Mouse (Mus musculus) yolk sac, embryonic 10.5 days (tissue): ENCODE data around the gene Kbtbd12.

Source experiments
- DNase-seq: peaks from one replicate; pipeline ENCODE4 v3.0.0-alpha.2; 2017; ENCODE audit warnings: low spot score

Gene Kbtbd12

GRCm38 (mm10) chr6:88637611-88638301 is at the start of gene Kbtbd12:
TSS of gene Kbtbd12 (minus strand) at chr6:88637950.
- no peak for DNase-seq

GRCm38 (mm10) chr6:88683380-88684053 is 45.8 kb upstream of the Kbtbd12 start:
- DNase-seq, result no peak

DNA sequence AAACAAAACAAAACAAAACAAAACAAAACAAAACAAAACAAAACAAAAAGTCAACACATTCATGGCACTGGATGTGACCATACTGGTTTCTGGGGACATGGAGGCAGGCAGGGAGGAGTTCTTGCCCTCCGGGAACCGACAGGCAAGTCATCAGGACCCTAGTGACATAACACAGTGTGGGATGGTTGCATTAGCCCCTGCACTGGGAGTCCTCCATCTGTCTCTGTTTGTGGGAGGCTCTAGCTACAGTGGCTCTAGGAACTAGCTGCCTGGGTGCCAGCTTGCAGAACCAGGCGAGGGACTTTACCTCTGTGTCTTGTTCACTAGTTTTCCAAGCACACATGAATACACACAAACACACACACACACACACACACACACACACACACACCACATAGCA is 43.3 kb upstream of the Kbtbd12 start:
- no peak for DNase-seq

GRCm38 (mm10) chr6:88677738-88678137 is 40.0 kb upstream of the Kbtbd12 start:
- no peak for DNase-seq

- DNase-seq, result no peak
Observed at GRCm38 (mm10) chr6:88676753-88677736, 39.3 kb upstream of the Kbtbd12 start.

DNA sequence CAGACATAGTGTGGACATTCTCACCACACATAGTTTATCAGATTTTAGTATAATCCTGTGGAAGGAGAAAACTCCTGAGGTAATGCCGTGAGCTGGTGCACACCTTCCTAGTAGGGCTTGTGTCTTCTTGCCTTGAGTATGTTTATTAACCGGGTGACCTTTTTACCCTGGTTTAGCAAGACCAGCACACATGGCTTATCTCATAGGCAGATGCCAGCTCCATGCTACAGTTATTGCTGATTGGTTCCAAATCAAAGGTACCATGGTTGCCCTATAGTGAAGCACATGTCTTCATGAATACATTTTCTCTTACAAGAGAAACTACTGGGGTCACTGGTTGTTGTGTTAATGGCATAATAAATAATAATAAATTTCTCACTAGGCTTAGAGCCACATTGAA is 38.1 kb upstream of the Kbtbd12 start:
- DNase-seq, result no peak

DNA sequence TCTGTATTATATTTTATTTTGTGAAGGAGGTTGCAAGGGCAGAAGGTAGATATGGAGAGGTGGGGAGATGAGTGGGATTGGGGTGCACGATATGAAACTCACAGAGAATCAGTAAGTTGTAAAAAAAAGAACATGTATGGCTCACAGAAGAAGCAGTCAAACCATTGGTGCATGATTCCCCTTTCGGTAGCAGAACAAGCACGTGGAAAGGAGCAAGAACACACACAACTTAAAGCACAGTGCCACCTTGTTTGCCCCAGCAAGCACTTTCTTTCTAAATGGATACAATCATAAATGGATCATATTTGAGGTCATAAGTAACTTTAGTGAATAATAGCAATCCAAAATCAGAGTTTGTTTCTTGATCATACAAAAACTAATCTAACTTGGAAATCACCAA is 24.5 kb upstream of the Kbtbd12 start:
- no peak for DNase-seq

GRCm38 (mm10) chr6:88661696-88662095 is 23.9 kb upstream of the Kbtbd12 start:
- no peak for DNase-seq

DNA sequence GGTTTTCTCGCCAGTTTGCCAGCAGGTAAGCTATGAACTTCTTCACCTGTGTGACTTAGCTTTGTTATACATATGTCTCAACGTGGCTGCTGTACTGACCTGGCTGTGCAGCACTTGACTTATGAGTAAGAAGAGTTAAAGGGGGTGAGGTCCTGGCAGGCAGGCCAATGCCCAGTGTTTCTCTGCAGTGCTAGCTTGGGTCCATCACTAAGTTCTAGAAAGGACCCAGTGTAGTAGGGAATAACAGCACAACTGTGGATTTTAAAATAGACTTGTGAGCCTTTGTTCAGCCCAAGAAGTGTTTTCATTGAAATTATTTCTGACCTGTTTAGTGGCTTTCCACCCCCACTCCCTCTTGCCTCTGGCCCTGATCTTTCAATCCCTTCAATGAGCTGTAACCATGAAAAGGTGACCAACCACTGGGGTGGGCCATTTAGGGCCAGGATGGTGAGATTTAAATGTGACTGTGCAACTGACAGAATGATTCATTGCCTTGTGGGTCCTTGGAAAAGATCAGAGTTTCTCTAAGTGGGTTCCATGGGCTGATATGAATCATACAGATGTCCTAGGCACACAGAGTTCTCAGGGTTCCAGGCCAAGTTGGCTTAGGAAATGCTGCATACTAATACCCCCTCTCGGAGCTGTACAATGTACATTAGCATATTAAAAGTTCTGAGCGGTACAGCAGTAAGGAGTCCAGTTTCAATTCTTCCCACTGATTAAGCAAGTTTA is 10.0 kb upstream of the Kbtbd12 start:
- no peak for DNase-seq

- DNase-seq, result no peak
Observed at GRCm38 (mm10) chr6:88644786-88645185, 7.0 kb upstream of the Kbtbd12 start.

- DNase-seq, result no peak
Observed at GRCm38 (mm10) chr6:88641346-88641920, 3.7 kb upstream of the Kbtbd12 start.

DNA sequence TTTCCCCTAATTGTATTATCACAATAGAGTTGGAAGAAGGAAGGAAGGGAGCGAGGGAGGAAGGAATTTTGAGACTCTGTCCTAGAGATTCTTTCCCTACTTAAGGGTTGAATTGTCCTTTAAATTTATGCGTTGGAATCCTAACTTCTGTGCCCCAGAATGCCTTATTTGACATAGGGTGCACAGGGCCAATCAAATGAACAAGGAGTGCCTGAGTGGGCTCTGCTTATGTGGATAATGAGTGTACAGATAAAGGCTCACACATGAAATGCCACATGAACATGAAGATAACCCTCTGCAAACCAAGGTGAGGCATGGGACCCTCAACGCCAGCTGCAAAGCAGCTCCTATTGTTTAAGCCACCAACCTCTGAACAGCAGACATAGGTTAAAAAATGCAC is 2.6 kb upstream of the Kbtbd12 start:
- DNase-seq, result no peak

GRCm38 (mm10) chr6:88639921-88640320 is 2.2 kb upstream of the Kbtbd12 start:
- no peak for DNase-seq

GRCm38 (mm10) chr6:88639372-88639920 is 1.7 kb upstream of the Kbtbd12 start:
- DNase-seq, result no peak

- no peak for DNase-seq
Observed at GRCm38 (mm10) chr6:88638917-88639316, 1.2 kb upstream of the Kbtbd12 start.

- no peak for DNase-seq
Observed at GRCm38 (mm10) chr6:88635881-88636754, 1.6 kb downstream of the Kbtbd12 start.

DNA sequence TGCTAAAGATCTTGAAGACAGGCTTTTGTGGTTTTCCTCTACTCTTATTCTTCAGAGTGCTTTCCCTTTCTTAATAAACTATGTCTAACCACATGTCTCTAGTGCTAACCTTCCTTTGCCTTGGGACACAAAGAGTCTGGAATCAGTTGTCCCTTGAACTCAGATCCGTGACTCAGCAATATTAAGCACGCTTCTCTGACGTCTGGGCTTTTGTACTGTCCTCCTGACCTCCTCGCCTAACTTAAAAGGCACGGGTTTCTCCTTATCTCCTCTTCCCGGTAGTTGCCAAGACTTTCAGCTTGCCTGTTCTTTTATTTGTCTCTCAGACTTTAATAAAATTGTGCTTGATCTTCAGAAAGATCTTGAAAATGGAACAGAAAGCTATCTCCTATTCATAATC is 6.5 kb downstream of the Kbtbd12 start:
- no peak for DNase-seq

DNA sequence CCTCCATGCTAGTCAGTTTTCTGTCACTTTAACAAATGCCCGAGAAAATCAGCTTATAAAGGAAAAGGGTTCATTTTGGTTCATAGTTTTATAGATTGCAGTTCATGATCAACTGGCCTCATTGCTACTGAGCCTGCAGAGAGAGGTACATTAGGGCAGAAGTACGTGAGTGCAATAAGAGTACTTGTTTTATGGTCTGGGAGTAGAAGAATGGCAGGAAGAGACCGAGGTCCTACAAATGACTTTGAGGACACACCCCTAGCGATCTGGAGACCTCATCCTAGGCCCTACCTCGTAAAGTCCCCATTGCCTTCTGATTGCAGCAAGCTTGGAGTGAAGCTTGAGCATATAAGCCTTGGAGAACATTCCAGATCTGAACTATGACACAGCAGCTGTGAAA is 7.2 kb downstream of the Kbtbd12 start:
- DNase-seq, result no peak

- no peak for DNase-seq
Observed at GRCm38 (mm10) chr6:88629821-88630220, 7.9 kb downstream of the Kbtbd12 start.

GRCm38 (mm10) chr6:88627317-88627811 is 10.4 kb downstream of the Kbtbd12 start:
- DNase-seq, result peak; percentile 76
